Mouse (Mus musculus) midbrain, embryonic 10.5 days (tissue): ENCODE results near the gene Mptx2. TPM values are rescaled to one million over a fixed set of nuclear protein-coding genes. Genes with fewer than 3 reads are reported as not detected.
"Not testable (repeated sequence)": the region's sequence is repeated elsewhere in the genome, so short reads cannot be mapped to it uniquely, and the experiment has no call there.

Source experiments
- DNase-seq: peaks from one replicate; pipeline ENCODE4 v3.0.0-alpha.2; 2017; ENCODE audit warnings: low spot score
- H3K27ac ChIP-seq: fragments of 300-500 bp; sonication (generic); replicated peaks from 2 replicates; pipeline ENCODE4 v1.5.1; 2016; ENCODE audit warnings: mild to moderate bottlenecking
- H3K27me3 ChIP-seq: fragments of 300-500 bp; sonication (generic); 2 replicates; pipeline ENCODE4 v1.6.1; 2016; ENCODE audit warnings: low read depth, mild to moderate bottlenecking; ENCODE audit not compliant: poor library complexity, severe bottlenecking
- H3K36me3 ChIP-seq: fragments of 300-500 bp; sonication (generic); 2 replicates; pipeline ENCODE4 v1.6.1; 2016; ENCODE audit warnings: mild to moderate bottlenecking, moderate library complexity
- H3K4me1 ChIP-seq: fragments of 300-500 bp; sonication (generic); 2 replicates; pipeline ENCODE4 v1.6.1; 2016
- H3K4me3 ChIP-seq: fragments of 300-500 bp; sonication (generic); 2 replicates; pipeline ENCODE4 v1.5.1; 2016; ENCODE audit warnings: mild to moderate bottlenecking, moderate library complexity
- H3K9me3 ChIP-seq: fragments of 300-500 bp; sonication (generic); replicated peaks from 2 replicates; pipeline ENCODE4 v1.6.1; 2016; ENCODE audit warnings: mild to moderate bottlenecking
- WGBS: fragments of 180-500 bp; shearing (Covaris S2); methylation state at CpG from one replicate; pipeline ENCODE4 v1.1.7; 2016; 5-methylcytosine and 5-hydroxymethylcytosine counted together
- polyA plus RNA-seq: library from polyadenylated mRNA; unstranded; fragments of >200 nt; fragmentation: Nextera tagmentation; extraction: Ambion mirVana; gene quantifications from 2 replicates; pipeline ENCODE4 v1.2.1, GENCODE M21; 2016

Mptx2 gene
- polyA plus RNA-seq, 1 experiment from 2014 or later = not detected

- DNase-seq, H3K27me3 ChIP-seq, H3K4me1 ChIP-seq, H3K4me3 ChIP-seq, H3K27ac ChIP-seq, H3K9me3 ChIP-seq, H3K36me3 ChIP-seq: not testable (repeated sequence)
- WGBS = 87% methylated on average over 1 of the region's 1 CpGs
These were observed 40.6 kb downstream of the Mptx2 start for GRCm38 (mm10) chr1:173237004-173237403.

GRCm38 (mm10) chr1:173227081-173227480 lies 50.5 kb downstream of the Mptx2 start, which contains the start of gene Fcer1a:
Gene Fcer1a, minus strand, starts transcription at chr1:173227214.
- Histone ChIP-seq H3K27me3 (no peaks in the 10 kb centered on the region), H3K9me3 (no peaks in the 10 kb centered on the region), H3K27ac (no peak within 1 kb of the TSS), H3K4me3 (no peak within 1 kb of the TSS), H3K36me3 (no peaks in the 10 kb centered on the region), H3K4me1 (no peaks in the 10 kb centered on the region)
- whole genome bisulfite sequencing = 94% methylated on average over 2 of the region's 2 CpGs
- no peak for DNase-seq

Other genes starting within 250 kb of the Mptx2 start
- gene Olfr1408, start 140.4 kb downstream of the Mptx2 start, polyA plus RNA-seq = not detected in 2 replicates
- gene Olfr1406, start 87.1 kb downstream of the Mptx2 start, polyA plus RNA-seq = not detected in 2 replicates
- not detected in 2 replicates for gene Olfr218, start 80.0 kb downstream of the Mptx2 start, polyA plus RNA-seq
- not detected in 2 replicates for gene Olfr1404, start 65.4 kb downstream of the Mptx2 start, polyA plus RNA-seq
- not detected in 2 replicates for gene Fcer1a, start 50.6 kb downstream of the Mptx2 start, polyA plus RNA-seq
- gene Olfr418, start 11.8 kb downstream of the Mptx2 start, polyA plus RNA-seq = not detected in 2 replicates
- 1.6 and 2.4 TPM in 2 replicates for gene Ackr1, start 56.0 kb upstream of the Mptx2 start, polyA plus RNA-seq
- 6.7 TPM in 2 replicates for gene Aim2, start 73.1 kb upstream of the Mptx2 start, polyA plus RNA-seq
- gene Cadm3, start 89.9 kb upstream of the Mptx2 start, polyA plus RNA-seq = 2.0 and 5.3 TPM in 2 replicates
- gene Ifi206, start 213.3 kb upstream of the Mptx2 start, polyA plus RNA-seq = not detected in 2 replicates